Mouse (Mus musculus): Measurements from ENCODE around the gene Fer1l4.

Fer1l4 gene

DNA sequence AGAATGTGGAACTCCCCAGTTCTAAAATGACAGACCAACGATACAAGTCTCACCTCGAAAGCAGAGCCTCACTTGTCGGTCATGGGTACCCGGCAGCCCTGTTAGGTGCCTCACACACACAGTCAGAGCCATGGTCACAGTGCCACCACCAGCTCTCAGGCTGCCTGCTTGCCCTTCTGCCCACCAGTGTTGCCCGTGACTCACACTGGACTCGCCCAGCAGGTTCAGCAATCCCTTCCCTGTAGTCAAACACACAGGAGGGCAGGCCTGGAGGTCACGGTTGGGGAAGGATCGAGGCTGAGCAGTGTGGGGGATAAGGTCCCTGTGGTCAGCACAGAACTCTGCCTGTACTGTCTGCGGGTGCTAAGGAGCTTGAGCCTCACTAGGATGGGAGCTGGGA is at the start of gene Fer1l4:
Gene Fer1l4 (minus strand): TSS at position 132 of the 400 bp plus-strand sequence.
- no peak for DNase-seq

DNA sequence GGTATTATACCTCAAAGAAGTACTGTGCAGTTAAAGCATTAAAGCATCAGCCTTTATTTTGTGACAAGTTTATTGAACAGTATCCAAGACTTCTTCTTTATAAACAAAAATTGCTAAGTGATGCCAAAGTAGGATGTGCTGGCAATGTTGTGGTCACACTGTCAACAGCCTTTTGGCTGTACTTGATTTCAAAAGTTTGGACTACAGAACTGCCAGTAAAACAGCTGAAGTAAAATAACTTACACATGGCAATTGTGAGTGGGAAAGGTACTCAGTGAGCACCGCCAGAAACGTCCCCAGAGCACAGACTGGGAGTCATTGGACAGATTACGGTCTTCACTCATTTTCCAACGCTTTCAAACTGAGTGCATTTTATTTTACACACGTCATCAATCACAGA is 39.2 kb upstream of the Fer1l4 start:
- DNase-seq = no peak

DNA sequence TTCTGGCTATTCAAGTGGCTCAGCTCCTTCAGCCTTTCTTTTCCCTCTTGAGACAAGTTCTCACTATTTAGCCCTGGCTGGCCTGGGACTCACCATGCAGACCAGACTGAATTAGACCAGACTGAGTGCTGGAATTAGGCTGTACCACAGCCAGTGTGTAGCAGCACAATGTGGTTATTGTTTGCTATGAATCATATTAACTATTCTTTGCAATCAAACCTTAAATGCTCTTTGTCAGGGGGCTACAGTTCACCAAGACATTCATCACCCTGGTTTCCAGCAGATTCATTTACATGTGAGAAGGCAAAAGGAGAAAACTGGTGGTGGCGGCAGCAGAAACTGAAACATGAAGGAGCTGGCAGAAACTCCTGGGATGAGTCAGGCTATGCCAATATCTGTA is 37.1 kb upstream of the Fer1l4 start:
- no peak for DNase-seq

DNA sequence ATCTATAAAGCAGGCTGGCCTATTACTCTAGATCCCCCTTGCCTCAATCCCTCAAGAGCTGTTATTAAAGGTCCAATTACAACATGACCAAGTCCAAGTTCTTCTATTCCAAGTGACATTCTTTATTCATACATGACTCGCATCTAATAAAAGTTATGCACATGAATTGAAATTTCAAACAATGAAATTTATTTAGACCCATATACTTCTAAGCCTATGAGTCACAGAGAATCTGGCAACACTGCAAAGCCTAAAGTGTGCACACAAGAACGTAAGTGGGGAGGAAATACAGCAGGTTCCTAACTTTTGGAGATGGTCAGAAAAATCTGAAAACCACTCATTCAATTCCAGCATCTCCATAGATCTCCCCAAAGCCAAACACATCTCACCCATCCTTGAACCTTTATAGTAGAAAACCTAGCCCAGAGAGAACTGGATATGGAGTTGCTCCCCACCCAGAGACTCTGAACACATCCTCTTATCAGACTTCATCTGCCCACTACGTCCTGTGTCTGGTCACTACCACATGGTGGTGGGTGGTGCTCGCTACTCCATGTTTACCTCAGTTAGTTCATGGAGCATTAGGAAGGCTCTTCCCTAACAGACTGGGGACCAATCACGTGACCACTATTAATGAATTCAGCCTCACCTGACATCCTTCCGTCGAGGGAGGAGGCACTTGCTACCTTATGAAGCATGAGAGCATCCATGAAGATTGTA is 34.8 kb upstream of the Fer1l4 start:
- DNase-seq = no peak

DNA sequence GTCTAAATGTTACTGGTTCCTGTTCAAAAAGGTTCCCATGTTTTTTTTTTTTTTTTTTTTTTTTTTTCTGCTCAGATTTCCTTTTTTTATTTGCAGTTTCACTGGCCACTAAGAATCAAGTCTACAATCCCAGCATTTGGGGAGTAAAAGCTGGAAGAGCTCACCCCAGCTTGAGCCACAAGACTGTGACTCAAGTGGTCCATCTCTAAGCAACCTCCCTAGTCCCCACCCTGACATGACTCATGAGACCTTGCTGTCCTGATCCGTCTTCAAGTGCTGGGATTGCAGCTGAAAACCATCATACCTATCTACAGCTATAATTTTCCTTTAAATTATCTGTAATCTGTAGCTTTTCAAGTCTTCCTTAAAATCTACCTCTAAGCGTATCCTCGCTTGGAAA is 31.8 kb upstream of the Fer1l4 start:
- DNase-seq = no peak

DNA sequence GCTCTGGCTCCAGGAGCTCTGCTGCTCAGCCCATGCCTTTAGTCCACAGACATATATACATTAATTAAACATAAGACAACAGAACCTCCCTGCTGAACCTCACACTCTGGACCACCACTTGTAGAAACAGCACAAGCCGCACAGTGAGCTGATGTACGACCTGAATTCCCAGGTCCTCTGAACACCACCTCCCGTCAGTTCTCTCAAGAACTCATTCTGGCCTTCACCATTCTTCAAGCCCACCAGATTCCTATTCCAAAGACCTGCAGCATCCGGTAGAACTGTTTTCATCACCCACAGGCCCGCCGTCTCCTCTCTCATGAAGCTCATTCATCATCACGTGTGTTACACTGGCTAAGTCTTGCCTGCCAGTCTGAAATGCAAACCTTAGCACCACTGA is 27.6 kb upstream of the Fer1l4 start:
- no peak for DNase-seq

DNA sequence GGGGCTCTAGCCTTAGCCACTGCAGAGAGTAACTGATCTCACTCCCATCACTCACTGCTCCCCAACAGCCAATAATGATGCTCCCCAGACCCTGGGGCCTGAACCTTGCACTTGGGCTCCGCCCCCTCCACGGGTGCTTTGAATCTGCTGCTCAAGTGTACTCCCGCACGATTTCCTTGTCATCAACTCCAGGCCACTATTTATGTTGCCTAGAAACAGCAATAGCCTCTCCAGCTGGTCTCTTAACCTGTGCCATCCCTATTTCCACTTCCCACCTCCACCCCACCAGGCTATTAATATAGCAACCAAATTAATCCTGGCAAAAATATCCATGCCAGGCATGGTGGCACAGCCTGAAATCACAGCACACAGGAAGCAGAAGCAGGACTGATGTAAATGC is 26.9 kb upstream of the Fer1l4 start:
- DNase-seq = no peak

DNA sequence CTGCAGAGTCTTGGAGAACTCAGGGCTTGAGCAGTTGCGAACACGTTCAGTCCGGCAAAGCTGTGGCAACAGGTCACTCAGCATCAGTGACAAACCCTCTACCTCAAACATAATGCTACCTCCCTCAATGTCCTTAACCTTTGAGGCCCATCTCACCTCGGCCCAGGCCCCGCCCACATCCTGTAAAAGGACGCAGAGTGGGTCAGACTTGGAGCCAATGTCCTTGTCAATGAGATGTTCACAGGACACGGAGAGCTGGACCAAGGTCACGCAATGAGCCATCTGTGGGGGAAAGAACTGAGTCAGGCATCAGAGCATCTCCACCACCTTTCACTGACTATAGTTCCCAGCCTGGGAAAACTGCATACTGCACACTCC is 26.4 kb upstream of the Fer1l4 start:
- no peak for DNase-seq

DNA sequence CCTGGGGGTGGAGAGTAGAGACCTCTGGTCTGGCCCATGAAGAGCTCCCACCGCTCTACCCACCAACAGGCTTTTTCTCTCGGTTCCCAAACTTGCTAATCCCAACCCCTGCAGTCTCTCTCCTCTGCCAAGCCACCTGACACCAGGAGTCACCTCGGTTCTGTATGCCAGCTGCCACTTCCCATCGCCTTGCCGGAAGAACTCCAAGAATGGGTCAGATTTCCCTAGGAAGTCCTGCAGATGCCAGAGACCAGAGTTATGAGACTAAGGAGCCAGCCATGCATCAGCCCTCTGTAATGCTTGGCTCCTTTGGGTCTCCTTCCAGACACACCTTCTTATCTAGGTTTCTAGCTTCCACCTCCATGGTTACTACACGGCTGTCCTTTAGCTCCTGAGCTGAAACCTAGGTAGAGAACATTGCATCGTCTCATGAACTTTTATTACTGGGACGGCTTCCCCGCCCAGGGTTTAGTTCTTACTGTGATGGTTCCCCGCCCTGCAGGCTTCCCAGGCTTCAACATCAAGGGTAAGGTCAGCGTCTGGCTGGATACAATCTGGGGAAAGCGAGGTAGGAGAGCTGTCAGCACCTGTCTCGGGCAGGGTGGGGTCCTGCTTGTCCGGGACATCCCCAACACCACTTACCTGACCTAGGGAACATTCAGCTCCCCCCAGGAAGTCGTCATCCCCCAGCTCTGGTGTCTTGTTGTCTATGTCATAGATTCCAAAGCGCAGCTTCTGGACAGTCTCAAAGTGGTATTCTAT is 25.9 kb upstream of the Fer1l4 start:
- DNase-seq = no peak

DNA sequence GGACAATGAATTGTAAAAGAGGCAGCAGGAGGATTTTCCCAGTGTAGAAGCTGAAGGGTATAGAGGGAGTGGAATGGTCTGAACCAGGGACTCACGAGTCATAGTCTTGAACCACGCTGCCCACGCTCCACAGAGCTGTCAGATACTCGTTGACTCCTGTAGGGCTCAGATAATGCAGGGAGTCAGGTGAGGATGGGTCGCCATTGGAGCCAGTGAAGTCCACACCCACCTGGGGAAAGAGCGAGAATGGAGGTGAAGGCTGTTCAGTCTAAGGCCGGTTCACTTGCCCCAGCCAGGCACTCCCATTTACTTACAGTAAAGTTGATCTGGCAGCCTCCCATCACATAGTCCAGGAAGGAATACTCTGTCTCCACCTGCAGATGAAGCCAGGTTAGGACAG is 24.7 kb upstream of the Fer1l4 start:
- no peak for DNase-seq

DNA sequence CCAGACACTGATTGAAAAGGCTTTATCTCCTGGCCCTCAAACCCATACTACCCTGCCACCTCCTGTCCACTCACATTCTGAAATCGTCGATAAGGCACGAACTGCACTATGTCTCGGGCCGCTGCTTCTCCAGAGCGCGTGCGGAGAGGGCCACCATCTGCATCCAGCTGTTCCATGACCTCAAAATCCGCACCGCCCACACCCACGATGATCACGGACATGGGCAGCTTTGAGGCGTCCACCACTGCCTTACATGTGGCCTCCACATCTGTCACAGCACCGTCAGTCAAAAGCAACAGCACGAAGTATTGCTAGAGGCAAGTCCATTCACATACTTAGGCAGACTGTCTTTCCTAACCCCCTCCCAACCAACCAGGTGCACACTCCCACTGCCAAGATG is 21.0 kb upstream of the Fer1l4 start:
- DNase-seq = no peak

DNA sequence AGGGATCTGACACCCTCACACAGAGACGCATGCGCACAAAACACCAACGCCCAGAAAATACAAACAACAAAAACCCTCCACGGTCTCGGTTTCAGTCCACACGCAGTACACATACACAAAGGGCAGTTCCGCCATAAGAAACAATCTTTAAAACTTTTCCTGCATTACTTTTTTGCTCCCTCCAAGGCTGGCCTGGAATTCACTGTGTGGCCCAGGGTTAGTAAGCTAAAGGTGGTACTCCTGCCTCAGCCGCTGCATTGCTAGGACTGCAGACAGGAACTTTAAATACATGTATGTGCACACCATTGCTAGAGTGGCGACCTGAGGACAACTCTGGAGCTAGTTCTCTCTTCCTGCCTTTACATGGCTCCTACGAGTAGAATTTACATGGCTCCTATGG is 18.5 kb upstream of the Fer1l4 start:
- DNase-seq = no peak

DNA sequence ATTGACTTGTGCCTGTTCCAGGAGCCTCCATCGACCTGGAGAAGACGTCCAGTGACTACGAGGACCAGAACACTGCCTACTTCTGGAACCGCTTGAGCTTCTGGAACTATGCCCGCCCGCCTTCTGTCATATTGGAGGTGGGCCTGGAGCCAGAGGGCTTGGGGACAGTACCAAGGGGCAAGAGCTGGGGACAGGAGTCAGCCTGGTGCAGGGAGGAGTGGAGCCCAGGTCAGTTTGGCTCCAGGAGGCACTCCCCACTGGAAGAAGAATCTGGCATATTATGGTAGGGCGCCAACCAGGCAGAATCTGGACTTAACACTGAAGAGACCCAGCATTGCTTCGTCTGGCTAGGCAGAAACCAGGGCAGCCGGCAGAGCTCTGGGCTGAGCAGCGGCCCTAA is 15.2 kb upstream of the Fer1l4 start:
- DNase-seq = no peak

DNA sequence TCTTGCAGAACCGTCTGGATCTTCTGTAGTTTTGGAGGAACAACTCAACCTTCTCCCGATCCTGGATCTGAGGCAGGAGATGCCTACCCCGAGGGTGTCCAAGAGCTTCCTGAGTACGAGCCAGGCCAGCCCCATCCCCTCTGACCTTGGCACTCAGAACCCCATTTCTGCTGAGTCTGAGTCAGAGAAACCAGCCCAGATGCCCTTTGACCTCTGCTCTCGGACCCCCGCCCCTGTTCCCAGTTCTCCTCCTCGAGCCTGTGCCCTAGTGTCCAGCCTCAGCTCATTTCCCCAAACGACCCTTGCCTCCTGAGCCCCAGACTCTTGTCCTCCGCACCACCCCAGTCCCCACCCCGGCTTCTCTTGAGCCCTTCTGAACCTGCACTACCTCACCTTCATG is 13.4 kb upstream of the Fer1l4 start:
- DNase-seq = no peak

DNA sequence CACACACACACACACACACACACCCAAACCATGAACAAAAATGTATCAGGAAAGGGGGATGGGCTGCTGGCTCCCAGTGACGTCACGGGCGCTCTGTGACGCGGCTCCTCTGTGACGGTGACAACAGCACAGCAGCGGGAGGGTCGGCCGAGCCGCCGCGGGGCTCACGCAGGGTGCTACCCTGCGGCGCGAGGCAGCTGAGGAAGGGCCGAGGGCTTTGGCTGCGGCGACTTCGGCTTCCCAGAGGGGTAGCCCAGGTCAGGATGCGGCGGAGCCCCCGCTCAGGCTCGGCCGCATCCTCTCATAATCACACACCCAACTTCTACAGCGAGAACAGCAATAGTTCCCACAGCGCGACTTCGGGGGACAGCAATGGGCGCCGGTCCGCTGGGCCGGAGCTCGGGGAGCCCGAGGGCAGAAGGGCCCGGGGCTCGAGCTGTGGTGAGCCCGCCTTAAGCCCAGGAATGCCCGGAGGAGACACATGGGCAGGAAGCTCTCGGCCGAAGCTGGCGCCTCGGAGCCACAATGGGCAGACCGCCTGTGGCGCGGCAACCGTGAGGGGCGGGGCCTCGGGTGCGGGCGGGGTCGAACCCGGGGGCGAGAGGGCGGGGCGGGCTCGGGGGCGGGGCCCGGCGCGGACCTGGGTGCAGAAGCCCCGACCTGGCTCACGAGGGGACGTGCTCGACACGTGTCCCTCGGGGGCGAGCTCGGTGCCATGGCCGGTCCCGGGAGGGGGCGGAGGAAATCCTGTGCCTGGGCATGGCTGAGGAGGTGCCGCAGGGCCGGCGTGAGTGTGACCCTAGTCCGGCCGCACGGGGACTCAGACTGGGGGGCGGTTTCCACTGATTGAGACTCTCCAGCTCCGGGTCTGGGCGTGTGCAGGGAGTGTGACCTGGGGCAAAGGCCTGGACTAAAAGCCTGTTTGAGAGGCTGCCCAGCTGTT is 12.6 kb upstream of the Fer1l4 start, which contains the start of gene Spag4:
Gene Spag4 (plus strand): TSS at position 77 of the 943 bp plus-strand sequence.
- peak; percentile 60 for DNase-seq

DNA sequence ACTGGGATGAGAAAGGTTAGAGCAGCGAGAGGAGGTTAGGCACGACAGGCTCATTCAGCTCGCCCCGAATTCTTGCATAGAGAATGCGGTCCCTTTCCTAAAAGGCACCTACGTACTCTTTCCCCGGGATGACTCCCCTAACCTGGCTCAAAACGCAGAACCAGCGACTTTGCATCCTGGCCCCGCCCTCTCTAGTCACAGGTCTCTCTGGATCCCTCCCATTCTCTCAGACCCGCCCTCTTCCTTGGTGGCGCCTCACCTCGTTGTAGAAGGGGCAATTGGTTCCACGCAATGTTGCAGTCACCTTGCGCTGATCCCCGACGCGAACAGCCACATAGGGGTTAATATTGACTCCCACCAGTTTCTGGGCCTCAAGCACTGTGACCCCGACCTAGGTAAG is 4.8 kb downstream of the Fer1l4 start:
- DNase-seq = no peak

DNA sequence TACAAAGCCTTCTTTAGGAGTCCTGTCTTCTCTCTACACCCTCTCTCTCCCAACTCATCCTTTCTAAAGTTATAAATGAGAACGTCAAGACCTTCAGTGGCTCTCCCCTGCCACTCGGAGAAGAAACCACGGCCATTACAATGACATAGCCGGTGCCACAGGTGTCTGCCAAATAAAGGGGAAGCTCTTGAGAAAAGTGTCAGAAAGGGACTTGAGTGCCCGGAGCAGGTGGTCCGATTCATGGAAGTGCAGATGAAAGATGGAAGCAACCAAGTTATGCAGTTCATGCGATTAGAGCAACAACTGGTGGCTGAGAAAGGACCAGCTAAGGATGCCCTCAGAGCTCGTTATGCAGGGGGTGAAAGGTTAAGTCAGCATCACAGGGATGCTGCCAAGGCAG is 9.8 kb downstream of the Fer1l4 start:
- no peak for DNase-seq

DNA sequence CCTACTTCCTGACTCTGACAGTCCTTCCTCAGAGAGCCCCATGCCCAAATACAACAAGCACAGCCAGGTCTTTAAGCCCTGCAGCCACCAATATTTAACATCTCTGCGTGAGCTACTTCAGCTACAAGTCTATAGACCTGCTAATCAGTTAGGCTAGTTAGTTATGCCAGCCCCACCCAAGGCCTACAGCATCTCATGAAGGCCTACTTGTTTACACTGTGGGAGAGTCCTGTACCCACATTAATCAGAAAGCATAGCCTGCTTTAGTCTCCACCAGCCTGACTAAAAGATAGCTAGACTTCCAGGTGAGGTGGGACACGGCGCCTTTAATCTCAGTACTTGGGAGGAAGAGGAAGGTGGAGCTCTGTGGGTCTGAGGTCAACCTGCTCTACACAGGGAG is 13.4 kb downstream of the Fer1l4 start:
- no peak for DNase-seq

DNA sequence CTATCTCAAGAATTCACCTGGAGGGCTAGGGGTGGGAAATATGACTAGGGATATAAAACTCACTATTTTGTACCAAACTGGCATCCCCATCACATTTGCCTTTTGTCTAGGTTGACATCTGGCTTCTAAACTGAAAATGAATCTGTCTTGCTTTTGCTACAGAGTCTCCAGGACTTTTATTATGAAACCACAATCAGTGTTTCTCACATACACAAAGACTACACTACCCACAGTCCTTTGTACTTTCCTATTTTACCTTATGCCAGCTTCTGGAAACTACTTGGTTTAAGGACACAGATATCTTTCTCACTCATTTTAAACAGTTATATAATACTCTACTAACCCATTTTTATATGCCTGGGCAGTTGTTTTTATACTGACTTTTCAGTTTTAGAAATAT is 27.3 kb downstream of the Fer1l4 start:
- DNase-seq = no peak

DNA sequence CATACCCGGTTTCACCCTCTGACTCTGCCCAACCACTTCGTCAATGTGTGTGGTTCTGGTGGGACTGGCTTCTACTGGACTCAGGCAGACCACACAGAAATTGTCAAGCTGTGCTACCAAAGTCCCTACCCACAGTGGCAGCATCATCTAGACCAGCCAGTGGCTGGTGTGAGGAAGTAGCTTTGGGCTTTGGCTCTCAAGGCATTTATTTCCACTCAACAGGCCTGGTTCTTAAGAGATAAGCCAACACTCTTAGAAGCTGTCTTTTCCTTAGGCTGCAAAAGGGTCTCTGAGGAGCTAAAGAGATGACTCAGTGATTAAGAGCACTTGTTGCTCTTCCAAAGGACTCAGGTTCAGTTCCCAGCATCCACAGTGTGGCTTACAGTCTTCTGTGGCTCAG is 31.0 kb downstream of the Fer1l4 start:
- DNase-seq = no peak

DNA sequence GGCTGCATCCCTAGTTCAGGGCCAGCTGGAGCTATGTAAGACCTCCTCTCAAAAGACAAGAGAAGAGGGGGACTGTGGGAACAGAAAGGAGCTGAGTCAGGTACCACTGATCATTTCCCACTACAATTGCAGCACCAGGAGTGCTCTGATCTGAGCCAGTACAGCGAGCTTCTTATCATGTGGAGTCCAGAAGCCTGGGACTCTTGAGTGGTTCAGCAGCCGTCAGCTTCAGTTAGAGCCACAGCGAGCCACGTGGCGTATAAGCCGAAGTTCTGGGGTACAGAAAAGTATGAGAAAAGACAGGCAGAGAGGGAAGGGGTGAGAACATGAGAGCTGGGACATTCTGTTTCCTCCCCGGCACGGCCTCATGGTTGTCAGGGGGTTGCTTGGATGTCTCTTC is 31.5 kb downstream of the Fer1l4 start:
- DNase-seq = no peak

DNA sequence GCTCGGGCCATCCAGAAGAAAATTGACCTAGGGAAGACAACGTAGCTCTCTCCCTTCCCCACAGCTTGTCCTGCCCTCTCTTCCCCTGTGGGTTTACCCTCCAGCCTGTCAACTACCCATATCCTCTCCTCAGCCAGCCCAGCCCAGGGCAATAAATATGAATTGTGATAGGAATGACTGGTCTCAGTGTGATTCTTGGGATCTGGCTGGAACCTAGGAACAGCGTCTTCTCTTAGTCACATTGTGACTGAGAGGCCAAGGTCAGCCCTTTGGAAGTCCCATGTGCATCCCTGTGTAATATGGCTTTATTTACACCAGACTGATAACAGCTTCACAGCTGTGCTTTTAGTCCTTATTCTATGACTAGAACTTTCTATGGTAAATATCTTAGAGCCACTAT is 34.6 kb downstream of the Fer1l4 start:
- no peak for DNase-seq

DNA sequence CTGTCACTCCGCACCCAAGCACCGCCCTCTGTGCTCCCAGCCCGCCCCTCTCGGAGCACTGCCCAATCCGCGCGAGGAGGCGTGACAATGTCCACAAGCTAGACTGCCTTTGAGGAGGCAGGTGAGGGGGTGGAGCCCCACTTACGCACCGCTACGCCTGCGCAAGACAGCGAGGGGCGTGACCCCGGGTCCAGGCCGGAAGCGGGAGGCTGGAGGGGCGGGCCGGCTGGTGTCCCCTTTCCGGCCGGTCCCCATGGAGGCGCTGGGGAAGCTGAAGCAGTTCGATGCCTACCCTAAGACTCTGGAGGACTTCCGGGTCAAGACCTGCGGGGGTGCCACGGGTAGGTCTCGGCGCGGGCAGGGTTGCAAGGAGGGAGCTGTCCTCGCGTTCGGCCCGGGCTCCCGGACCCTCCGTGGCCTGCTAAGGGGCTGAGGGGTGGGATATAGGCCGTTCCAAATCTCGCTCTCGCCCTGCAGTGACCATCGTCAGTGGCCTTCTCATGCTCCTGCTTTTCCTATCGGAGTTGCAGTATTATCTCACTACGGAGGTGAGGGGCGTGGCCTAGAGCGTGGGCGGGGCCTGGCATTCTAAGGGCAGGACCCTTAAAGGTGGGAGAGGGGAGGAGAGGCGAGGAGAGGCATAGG is 44.7 kb downstream of the Fer1l4 start, which contains the start of the genes 6430550D23Rik and Ergic3:
Gene 6430550D23Rik (minus strand): TSS at position 90 of the 645 bp plus-strand sequence.
Gene Ergic3 (plus strand): TSS at position 158 of the 645 bp plus-strand sequence.
- peak; percentile 98 for DNase-seq

Data from right cerebral cortex, adult 18-20 months (tissue).